Mouse (Mus musculus): ENCODE data around the gene Gm10715.
"Not testable (repeated sequence)": the region's sequence is repeated elsewhere in the genome, so short reads cannot be mapped to it uniquely, and the experiment has no call there.

- not testable (repeated sequence) for TF ChIP-seq POLR2A (IDR thresholded peaks at IDR 0.05; ENCODE audit: low read depth, low read length); CTCF (IDR thresholded peaks at IDR 0.05; ENCODE audit: extremely low read depth, insufficient read length, insufficient replicate concordance, low read depth, low read length)
Observed at GRCm38 (mm10) chr9:3023985-3024648, 12.6 kb upstream of the Gm10715 start.

Measured in small intestine, adult 2 months (tissue).